Mouse (Mus musculus): ENCODE results near the gene Zcwpw1.

- TF ChIP-seq EP300 (IDR thresholded peaks at IDR 0.05; ENCODE audit: low read depth): no peak
- no peak for TF ChIP-seq CTCF (IDR thresholded peaks at IDR 0.05; ENCODE audit: low read depth)
These were observed 14.8 kb upstream of the Zcwpw1 start for GRCm38 (mm10) chr5:137772755-137773154.
